Mouse (Mus musculus) CH12.LX (cell line): ENCODE results near the gene Hlcs. TPM values are rescaled to one million over a fixed set of nuclear protein-coding genes. Genes with fewer than 3 reads are reported as not detected.

Source experiments
- DNase-seq: peaks from one replicate; pipeline ENCODE4 v3.0.0-alpha.2; 2013; ENCODE audit errors: extremely low read depth
- H3K27ac ChIP-seq: 2 replicates; pipeline ENCODE4 v1.5.1; 2012; ENCODE audit warnings: low read depth, mild to moderate bottlenecking, control low read depth, moderate library complexity; ENCODE audit not compliant: insufficient read depth
- H3K27me3 ChIP-seq: replicated peaks from 2 replicates; pipeline ENCODE3; 2012; ENCODE audit warnings: inconsistent platforms
- H3K36me3 ChIP-seq, 2 experiments: replicated peaks in 1 of 2; 2 replicates each; pipeline versions ENCODE3 to v1.6.1; 2012; ENCODE audit warnings: inconsistent platforms in 1 of 2, low read length in 1 of 2, mild to moderate bottlenecking in 1 of 2, mixed read lengths in 1 of 2, moderate library complexity in 1 of 2; ENCODE audit not compliant: control insufficient read depth in 1 of 2, insufficient read depth in 1 of 2
- H3K4me1 ChIP-seq, 2 experiments: 2 replicates each; pipeline ENCODE4 v1.6.1; 2012; ENCODE audit warnings: inconsistent platforms in 1 of 2, moderate library complexity in 1 of 2; ENCODE audit not compliant: insufficient read depth in 2 of 2, control insufficient read depth in 1 of 2
- H3K4me2 ChIP-seq: 2 replicates; pipeline ENCODE4 v1.6.1; 2012; ENCODE audit warnings: low read depth, mild to moderate bottlenecking, control low read depth; ENCODE audit not compliant: poor library complexity, insufficient read depth, severe bottlenecking
- H3K4me3 ChIP-seq, 3 experiments: fragments of 150-350 bp in 1 of 3; sonication (generic) in 1 of 3; replicated peaks in 1 of 3; 2 replicates each; pipeline versions ENCODE3 to v1.5.1; 2011 to 2012; ENCODE audit warnings: low read depth in 2 of 3, low read length in 2 of 3, mild to moderate bottlenecking in 2 of 3, moderate library complexity in 2 of 3, control low read depth in 1 of 3, improper control_type of control experiment in 1 of 3, inconsistent platforms in 1 of 3, mixed read lengths in 1 of 3; ENCODE audit not compliant: poor library complexity in 1 of 3
- H3K79me2 ChIP-seq: replicated peaks from 2 replicates; pipeline ENCODE4 v1.6.1; 2012; ENCODE audit warnings: mild to moderate bottlenecking, moderate library complexity; ENCODE audit not compliant: control insufficient read depth, poor library complexity, insufficient read depth, severe bottlenecking; ENCODE audit errors: extremely low read depth
- H3K9ac ChIP-seq: 2 replicates; pipeline ENCODE4 v1.6.1; 2012; ENCODE audit warnings: low read depth, mild to moderate bottlenecking, control low read depth, moderate library complexity; ENCODE audit not compliant: insufficient read depth
- H3K9me3 ChIP-seq: replicated peaks from 2 replicates; pipeline ENCODE3; 2012; ENCODE audit warnings: low read length, inconsistent platforms, mixed read lengths
- CHD1 ChIP-seq: IDR thresholded peaks from 2 replicates; pipeline ENCODE4 v1.6.1; 2012; ENCODE audit warnings: low read depth, low read length, improper control_type of control experiment, inconsistent platforms
- CTCF ChIP-seq, 2 experiments: IDR thresholded peaks in 1 of 2; conservative IDR thresholded peaks in 1 of 2; 2 replicates each; pipeline ENCODE4 v1.5.1; 2011 to 2012; ENCODE audit warnings: low read depth in 2 of 2, low read length in 2 of 2, improper control_type of control experiment in 1 of 2, inconsistent platforms in 1 of 2, mild to moderate bottlenecking in 1 of 2, moderate library complexity in 1 of 2
- E2F4 ChIP-seq: IDR thresholded peaks from 2 replicates; pipeline ENCODE4 v1.6.1; 2011; ENCODE audit warnings: low read depth, low read length, improper control_type of control experiment; ENCODE audit not compliant: insufficient replicate concordance
- ELF1 ChIP-seq: IDR thresholded peaks from 2 replicates; pipeline ENCODE4 v1.6.1; 2014; ENCODE audit warnings: low read depth, mild to moderate bottlenecking, inconsistent platforms, low read length, improper control_type of control experiment
- EP300 ChIP-seq: IDR thresholded peaks from 2 replicates; pipeline ENCODE4 v1.6.1; 2011; ENCODE audit warnings: low read length, improper control_type of control experiment
- ETS1 ChIP-seq: conservative IDR thresholded peaks from 2 replicates; pipeline ENCODE4 v1.6.1; 2012; ENCODE audit warnings: low read depth, mild to moderate bottlenecking, inconsistent platforms, low read length, improper control_type of control experiment, moderate library complexity
- IRF4 ChIP-seq: IDR thresholded peaks from 2 replicates; pipeline ENCODE4 v1.6.1; 2014; ENCODE audit warnings: low read depth, mild to moderate bottlenecking, inconsistent platforms, low read length, improper control_type of control experiment
- JUN ChIP-seq: IDR thresholded peaks from 2 replicates; pipeline ENCODE4 v1.6.1; 2011; ENCODE audit warnings: low read depth, mild to moderate bottlenecking, low read length, improper control_type of control experiment, moderate library complexity; ENCODE audit not compliant: insufficient read depth
- JUND ChIP-seq: conservative IDR thresholded peaks from 2 replicates; pipeline ENCODE4 v1.6.1; 2011; ENCODE audit warnings: low read depth, low read length, improper control_type of control experiment
- KAT2A ChIP-seq: IDR thresholded peaks from 2 replicates; pipeline ENCODE4 v1.6.1; 2012; ENCODE audit warnings: low read length, improper control_type of control experiment, inconsistent platforms; ENCODE audit not compliant: insufficient replicate concordance
- MAZ ChIP-seq: IDR thresholded peaks from 2 replicates; pipeline ENCODE4 v1.6.1; 2012; ENCODE audit warnings: low read depth, mild to moderate bottlenecking, inconsistent platforms, low read length, improper control_type of control experiment, moderate library complexity
- MYC ChIP-seq: IDR thresholded peaks from 2 replicates; pipeline ENCODE4 v1.6.1; 2011; ENCODE audit warnings: low read depth, mild to moderate bottlenecking, improper control_type of control experiment, low read length
- NELFE ChIP-seq: IDR thresholded peaks from 2 replicates; pipeline ENCODE4 v1.6.1; 2011; ENCODE audit warnings: low read depth, low read length, improper control_type of control experiment
- PAX5 ChIP-seq: IDR thresholded peaks from 2 replicates; pipeline ENCODE4 v1.6.1; 2012; ENCODE audit warnings: low read length, inconsistent platforms, mixed read lengths
- POLR2AphosphoS2 ChIP-seq: IDR thresholded peaks from 2 replicates; pipeline ENCODE4 v1.6.1; 2011; ENCODE audit warnings: low read depth, low read length, improper control_type of control experiment
- RAD21 ChIP-seq: IDR thresholded peaks from 2 replicates; pipeline ENCODE4 v1.6.1; 2011; ENCODE audit warnings: low read depth, mild to moderate bottlenecking, low read length, improper control_type of control experiment, moderate library complexity
- RCOR1 ChIP-seq: conservative IDR thresholded peaks from 2 replicates; pipeline ENCODE4 v1.6.1; 2012; ENCODE audit warnings: low read depth, mild to moderate bottlenecking, inconsistent platforms, low read length, improper control_type of control experiment
- SMC3 ChIP-seq: IDR thresholded peaks from 2 replicates; pipeline ENCODE4 v1.6.1; 2011; ENCODE audit warnings: low read depth, low read length, improper control_type of control experiment
- TBP ChIP-seq: conservative IDR thresholded peaks from 2 replicates; pipeline ENCODE4 v1.6.1; 2011; ENCODE audit warnings: low read depth, low read length, improper control_type of control experiment
- UBTF ChIP-seq: IDR thresholded peaks from 2 replicates; pipeline ENCODE4 v1.6.1; 2012; ENCODE audit warnings: low read depth, mild to moderate bottlenecking, inconsistent platforms, low read length, improper control_type of control experiment, moderate library complexity
- USF1 ChIP-seq: IDR thresholded peaks from 2 replicates; pipeline ENCODE4 v1.6.1; 2014; ENCODE audit warnings: low read depth, mild to moderate bottlenecking, inconsistent platforms, low read length, improper control_type of control experiment
- USF2 ChIP-seq: conservative IDR thresholded peaks from 2 replicates; pipeline ENCODE4 v1.6.1; 2011; ENCODE audit warnings: low read depth, low read length, improper control_type of control experiment
- ZC3H11A ChIP-seq: IDR thresholded peaks from 2 replicates; pipeline ENCODE4 v1.6.1; 2012; ENCODE audit warnings: low read depth, mild to moderate bottlenecking, inconsistent platforms, low read length, improper control_type of control experiment
- dilution Hi-C: fragments of 300-500 bp; cut with MboI; formaldehyde crosslinking; loops from 2 replicates; pipeline ENCODE4 v1.14.3; 2020; ENCODE audit warnings: low sequenced_read_pairs; ENCODE audit not compliant: extremely low pct_unique_long_range_greater_than_20kb, extremely low pct_ligation_motif_present
- in situ Hi-C: fragments of 300-500 bp; cut with MboI; formaldehyde crosslinking; loops from 3 replicates; pipeline ENCODE4 v1.14.3; 2019; ENCODE audit warnings: low sequenced_read_pairs, low pct_ligation_motif_present, low pct_unique_long_range_greater_than_20kb, mixed read lengths
- polyA plus RNA-seq: library from polyadenylated mRNA; unstranded; fragments of >175 nt; gene quantifications from 2 replicates; pipeline ENCODE4 v1.2.1, GENCODE M21; 2012; ENCODE audit warnings: low read depth; ENCODE audit not compliant: insufficient read length
- total RNA-seq, 2 experiments: library from RNA; depleted of rRNA; stranded (reverse); fragments of 300-350 nt in 1 of 2; fragments of >200 nt in 1 of 2; gene quantifications; 2 replicates each; pipeline ENCODE4 v1.2.3; 2012 to 2014

Hlcs gene
- total and polyA plus RNA-seq, 3 experiments = 5.3 to 12.5 (median 9.4) TPM

- no peak overlapping the region for H3K27ac ChIP-seq
- H3K9me3 ChIP-seq = peaks cover 4% of the 10 kb centered on the region
- H3K79me2 ChIP-seq = no peaks in the 10 kb centered on the region
- no peak overlapping the region for H3K9ac ChIP-seq
- H3K4me1 ChIP-seq = peaks cover 11 to 27% of the 10 kb centered on the region in 2 experiments
- DNase-seq = no peak
- no peaks in the 10 kb centered on the region for H3K27me3 ChIP-seq
- no peak overlapping the region for H3K4me2 ChIP-seq
- no peaks in the 10 kb centered on the region for H3K36me3 ChIP-seq
- TF ChIP-seq RCOR1 (no peak), USF2 (no peak), ZC3H11A (no peak), CHD1 (no peak), RAD21 (no peak), EP300 (no peak)
- dilution Hi-C loops = no loop called here
- H3K4me3 ChIP-seq = no peak overlapping the region
- in situ Hi-C loops = no loop called here
Measured at GRCm38 (mm10) chr16:94323681-94324080, 10.3 kb upstream of the Hlcs start.

GRCm38 (mm10) chr16:94320223-94320622 lies 6.9 kb upstream of the Hlcs start:
- DNase-seq = no peak
- H3K4me3 ChIP-seq = no peak overlapping the region

GRCm38 (mm10) chr16:94317752-94318151 lies 4.4 kb upstream of the Hlcs start:
- peaks cover 1% of the 10 kb centered on the region for H3K27me3 ChIP-seq
- no peak overlapping the region for H3K9ac ChIP-seq
- TF ChIP-seq E2F4 (no peak), CHD1 (no peak), NELFE (no peak), TBP (no peak), USF1 (no peak), ZC3H11A (no peak), MAZ (no peak), UBTF (no peak), ETS1 (no peak), KAT2A (no peak), JUN (no peak), POLR2AphosphoS2 (no peak)
- H3K79me2 ChIP-seq = no peaks in the 10 kb centered on the region
- H3K4me2 ChIP-seq = no peak overlapping the region
- peaks cover 11 to 24% of the 10 kb centered on the region in 2 experiments for H3K4me1 ChIP-seq
- DNase-seq = no peak
- no peaks in the 10 kb centered on the region for H3K36me3 ChIP-seq
- dilution Hi-C loops = no loop called here
- peaks cover 4% of the 10 kb centered on the region for H3K9me3 ChIP-seq
- H3K27ac ChIP-seq = no peak overlapping the region
- in situ Hi-C loops = no loop called here
- no peak overlapping the region for H3K4me3 ChIP-seq

More at GRCm38 (mm10) chr16:94320223-94320622, 6.9 kb upstream of the Hlcs start:
- Histone ChIP-seq H3K4me2 (0 out of 2 replicates have a peak overlapping the region, but pooled peaks have one; percentile 35), H3K9ac (no peak overlapping the region; the same call in 1 of the 2 replicates), H3K9me3 (peaks cover 4% of the 10 kb centered on the region)
- TF ChIP-seq MYC (no peak), ZC3H11A (no peak), ELF1 (no peak), RCOR1 (no peak), SMC3 (no peak), IRF4 (no peak), ETS1 (no peak), MAZ (no peak), POLR2AphosphoS2 (no peak), CTCF (conservative IDR thresholded peaks at IDR 0.05 in 1 of 2, IDR thresholded peaks at IDR 0.05 in 1 of 2; ENCODE audit: low read depth in 2 of 2, low read length in 2 of 2) (no peak), CHD1 (no peak), JUND (no peak), NELFE (no peak), PAX5 (no peak)
- TF ChIP-seq, all 38 proteins: peak for 0
- H3K27ac ChIP-seq = peak overlapping the region; percentile 20; the same call in 1 of the 2 replicates
- H3K4me1 ChIP-seq = peaks cover 11 to 22% of the 10 kb centered on the region in 2 experiments
- H3K36me3 ChIP-seq = no peaks in the 10 kb centered on the region
- no peaks in the 10 kb centered on the region for H3K27me3 ChIP-seq
- dilution Hi-C loops (no loop called here), in situ Hi-C loops (no loop called here)
- no peaks in the 10 kb centered on the region for H3K79me2 ChIP-seq
